10 mouse cellular contexts compared by ENCODE assay signal in genomic region chr5:115230830-115231551, GRCm38 (mm10). TPM values are rescaled to one million over a fixed set of nuclear protein-coding genes. Genes with fewer than 3 reads are reported as not detected.
DNase-seq lines count a peak whose midpoint lies in the region; TF ChIP-seq lines count a peak whose summit lies in the region.
"Had no signal": no experiment of that assay in that cellular context is flagged by ENCODE, and none has a peak within 500 bp of the region (broad histone marks: within the 10 kb centered on the region; RNA-seq: fewer than 3 reads in every experiment).

No protein-coding gene starts in this region.

- H3K4me3 ChIP-seq in gastrocnemius, adult 2 months = no peak overlapping the region

- intact Hi-C loops in gastrocnemius, adult 2 months (cut with DNase I) = no loop called here
- intact Hi-C loops in gastrocnemius, postnatal 14 days (cut with DNase I; ENCODE audit: low total_unique reads) = loop anchor here (10.0 kb wide), 1 partner anchor 106 kb away; no protein-coding TSS in a partner anchor
- intact Hi-C loops in heart, postnatal 10 days (cut with DNase I) = no loop called here

- TF ChIP-seq CTCF in gastrocnemius, adult 2 months (IDR thresholded peaks at IDR 0.05) = no peak

- peak; percentile 56 for DNase-seq in gastrocnemius, adult 2 months
- no peak for DNase-seq in gastrocnemius, postnatal 14 days
- peak; percentile 85 for DNase-seq in right cerebral cortex, adult 18-20 months
- no peak for DNase-seq in right cerebral cortex, postnatal 4 days
- peak; percentile 26 to 42 for DNase-seq in heart, postnatal 10 days
- peak; percentile 75 for DNase-seq in telencephalon, adult 2 months (ENCODE audit: low read depth, low spot score)
- no peak for DNase-seq in layer of hippocampus, postnatal 14 days (ENCODE audit: low spot score in 2 of 2)
- DNase-seq in thymus, postnatal 25 days = no peak
- DNase-seq: cerebellum, adult 9-10 months had no signal

- H3K27ac ChIP-seq in gastrocnemius, adult 2 months = peak overlapping the region; percentile 9; the same call in 1 of the 2 replicates

RNA-seq across cellular contexts. Expression of gene Pop5, which starts 4.6 kb away (rescaled TPM):
- total RNA-seq in gastrocnemius, adult 2 months (2021) = 10 to 100 TPM; 27.8 to 51.7 TPM
- total RNA-seq in gastrocnemius, postnatal 14 days (2021) = 10 to 100 TPM; 24.0 to 25.4 TPM
- 10 to 100 TPM; 28.9 to 30.8 TPM for total RNA-seq in heart, postnatal 10 days (2021)
- total RNA-seq in layer of hippocampus, postnatal 14 days (2021) = 10 to 100 TPM; 68.7 to 72.8 TPM

RNA-seq across cellular contexts. Expression of gene Cabp1, which starts 36.8 kb away (rescaled TPM):
- total RNA-seq in gastrocnemius, adult 2 months (2021) = 1 to 10 TPM in 1 of 2 experiments, under 1 TPM in 1; 0.79 to 1.5 TPM
- total RNA-seq in gastrocnemius, postnatal 14 days (2021) = 1 to 10 TPM; 1.2 to 1.3 TPM
- total RNA-seq in heart, postnatal 10 days (2021) = 1 to 10 TPM; 6.4 to 6.6 TPM
- 100 to 1,000 TPM; 107 to 115 TPM for total RNA-seq in layer of hippocampus, postnatal 14 days (2021)
- total RNA-seq: megakaryocyte-erythroid progenitor cell, adult 5-6 weeks had no signal

RNA-seq across cellular contexts. Expression of gene Rnf10, which starts 41.7 kb away (rescaled TPM):
- total RNA-seq in gastrocnemius, adult 2 months (2021) = 100 to 1,000 TPM; 269 to 274 TPM
- total RNA-seq in gastrocnemius, postnatal 14 days (2021) = 100 to 1,000 TPM; 238 to 257 TPM
- total RNA-seq in heart, postnatal 10 days (2021) = 100 to 1,000 TPM; 296 to 317 TPM
- 100 to 1,000 TPM; 262 to 266 TPM for total RNA-seq in layer of hippocampus, postnatal 14 days (2021)

RNA-seq across cellular contexts. Expression of gene Coq5, which starts 48.5 kb away (rescaled TPM):
- total RNA-seq in gastrocnemius, adult 2 months (2021) = 100 to 1,000 TPM in 1 of 2 experiments, 10 to 100 TPM in 1; 63.8 to 112 TPM
- total RNA-seq in gastrocnemius, postnatal 14 days (2021) = 100 to 1,000 TPM in 1 of 2 experiments, 10 to 100 TPM in 1; 84.0 to 101 TPM
- total RNA-seq in heart, postnatal 10 days (2021) = 100 to 1,000 TPM; 131 to 134 TPM
- total RNA-seq in layer of hippocampus, postnatal 14 days (2021) = 10 to 100 TPM; 38.8 to 40.3 TPM

Comparison
In these comparisons a context has a peak if more than half of its experiments do, and no peak if none do; other contexts are left out.
1. DNase-seq: peak in gastrocnemius, adult 2 months (single experiment), right cerebral cortex, adult 18-20 months (single experiment), heart, postnatal 10 days (2 of 2) and telencephalon, adult 2 months (single experiment); none in gastrocnemius, postnatal 14 days (single experiment), right cerebral cortex, postnatal 4 days (single experiment), layer of hippocampus, postnatal 14 days (0 of 2) and thymus, postnatal 25 days (single experiment).
2. RNA of gene Cabp1, which starts 36.8 kb away (total RNA-seq): 107 to 115 TPM in layer of hippocampus, postnatal 14 days; 6.4 to 6.6 TPM in heart, postnatal 10 days, 0.79 to 1.5 TPM in gastrocnemius, adult 2 months and 1.2 to 1.3 TPM in gastrocnemius, postnatal 14 days; every median in the first group is over 10 times any median in the second.